Mouse (Mus musculus) embryo, embryonic 11.5 days (tissue): ENCODE results near the gene Alox5ap.

ENCODE experiments used
- DNase-seq: peaks from one replicate; pipeline ENCODE4 v3.0.0-alpha.2; 2012; ENCODE audit warnings: low read depth, low spot score

Gene Alox5ap

DNA sequence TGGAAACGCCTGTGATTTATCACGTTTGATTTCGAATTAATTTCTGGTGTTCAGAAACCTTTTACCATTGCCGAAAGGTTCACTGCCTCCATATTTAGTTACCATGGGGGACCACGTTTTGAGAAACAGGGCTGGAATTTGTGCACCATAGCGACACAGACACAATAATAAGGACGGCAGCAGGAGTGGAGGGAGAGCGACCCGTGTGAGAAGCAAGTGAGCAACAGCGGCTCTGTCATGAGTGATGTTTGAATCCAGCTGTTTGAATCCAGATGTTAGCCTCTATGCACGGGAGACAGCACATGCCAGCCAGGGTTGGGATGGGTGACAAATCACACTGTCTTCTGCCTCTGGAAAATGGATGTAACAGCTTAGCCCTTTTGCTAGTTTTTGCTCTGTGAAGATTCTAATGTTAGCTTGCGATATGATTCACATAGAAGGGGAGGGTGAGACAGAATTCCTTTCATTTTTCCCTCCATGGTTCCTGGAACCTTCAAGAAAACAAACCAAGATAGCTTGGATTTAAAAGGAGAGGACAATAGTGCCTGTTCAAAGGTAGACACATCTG, 50.0 kb downstream of the Alox5ap start:
- no peak for DNase-seq

DNA sequence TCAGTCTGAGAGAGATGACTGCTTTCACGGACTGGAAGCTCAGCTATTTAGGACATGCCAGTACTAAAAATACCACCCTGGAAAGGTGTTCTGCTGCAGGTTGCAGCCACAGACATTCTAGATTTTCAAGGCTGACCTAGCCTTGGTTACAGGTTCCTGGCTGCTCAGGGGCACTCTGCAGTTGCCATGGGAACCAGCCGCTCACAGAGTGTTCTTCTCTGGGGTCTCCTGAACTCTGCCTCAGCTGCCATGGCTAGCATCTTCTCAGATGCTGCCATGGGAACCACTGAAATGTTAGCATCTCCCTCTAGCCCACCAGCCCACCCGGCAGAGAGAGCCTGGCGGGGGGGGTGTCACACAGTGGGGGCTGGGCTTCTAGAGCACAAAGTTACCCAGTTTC, 52.4 kb downstream of the Alox5ap start:
- DNase-seq = no peak

DNA sequence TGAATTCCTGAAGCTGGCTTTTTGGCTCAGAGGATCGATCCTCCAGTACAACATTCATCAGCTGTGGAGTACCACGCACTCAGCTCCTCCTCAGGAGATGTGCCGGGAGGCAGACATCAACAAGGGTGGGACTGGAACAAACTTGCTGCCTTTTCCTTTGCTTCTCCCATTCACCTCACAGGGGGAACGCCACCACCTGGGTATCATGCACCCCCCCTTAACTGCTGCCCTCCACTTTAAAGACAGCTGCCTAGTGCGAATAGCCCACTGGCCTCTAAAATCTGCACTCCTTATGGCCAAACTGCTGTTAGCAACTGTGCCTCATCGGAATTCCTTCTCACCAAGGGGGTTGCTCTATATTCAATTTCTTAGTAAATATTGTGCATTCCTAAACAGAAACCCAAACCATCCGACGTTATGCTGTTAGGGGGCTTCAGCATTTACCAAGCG, 55.3 kb downstream of the Alox5ap start:
- DNase-seq = no peak

DNA sequence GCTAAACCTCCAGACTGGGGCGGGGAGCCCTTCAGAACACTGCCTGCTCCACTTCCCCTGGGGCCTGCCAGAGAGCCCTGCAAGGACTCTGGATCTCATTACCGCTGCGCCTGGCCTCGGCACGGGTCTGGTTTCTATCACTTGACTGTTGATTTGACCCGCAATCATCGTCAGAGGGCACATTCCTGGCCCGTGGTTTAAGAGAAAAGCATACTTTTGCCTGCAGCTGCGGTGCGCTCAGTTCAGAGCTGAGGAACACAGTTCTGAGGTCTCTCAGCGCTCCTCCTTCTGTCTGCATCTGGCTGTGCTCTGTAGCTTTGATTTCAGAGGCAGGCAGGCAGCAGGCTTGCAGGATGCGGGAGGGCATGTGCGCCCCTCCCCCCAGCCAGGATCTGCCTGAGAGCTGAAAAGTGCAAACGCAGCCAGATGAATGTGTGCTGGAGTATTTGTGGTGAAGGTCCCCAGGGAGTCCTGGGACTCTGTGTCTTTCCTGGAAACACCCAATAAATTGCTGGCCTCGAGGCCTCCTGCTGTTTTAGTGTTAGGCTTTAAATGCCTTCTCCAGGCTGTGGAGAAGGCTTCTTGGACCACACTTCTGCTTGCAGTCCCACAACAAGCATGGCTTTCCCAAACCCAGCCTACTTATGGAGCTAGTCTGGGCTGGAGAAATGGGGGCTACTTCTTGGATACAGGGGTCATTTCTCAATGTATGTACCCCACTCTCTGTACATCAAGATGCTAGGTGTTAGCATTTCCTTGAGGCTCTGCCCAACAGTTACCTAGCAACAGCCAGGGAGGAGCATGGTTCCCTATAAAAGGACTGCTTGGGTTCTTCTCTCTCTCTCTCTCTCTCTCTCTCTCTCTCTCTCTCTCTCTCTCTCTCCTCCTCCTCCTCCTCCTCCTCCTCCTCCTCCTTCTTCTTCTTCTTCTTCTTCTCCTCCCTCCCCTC, 56.2 kb downstream of the Alox5ap start:
- peak; percentile 90 for DNase-seq

DNA sequence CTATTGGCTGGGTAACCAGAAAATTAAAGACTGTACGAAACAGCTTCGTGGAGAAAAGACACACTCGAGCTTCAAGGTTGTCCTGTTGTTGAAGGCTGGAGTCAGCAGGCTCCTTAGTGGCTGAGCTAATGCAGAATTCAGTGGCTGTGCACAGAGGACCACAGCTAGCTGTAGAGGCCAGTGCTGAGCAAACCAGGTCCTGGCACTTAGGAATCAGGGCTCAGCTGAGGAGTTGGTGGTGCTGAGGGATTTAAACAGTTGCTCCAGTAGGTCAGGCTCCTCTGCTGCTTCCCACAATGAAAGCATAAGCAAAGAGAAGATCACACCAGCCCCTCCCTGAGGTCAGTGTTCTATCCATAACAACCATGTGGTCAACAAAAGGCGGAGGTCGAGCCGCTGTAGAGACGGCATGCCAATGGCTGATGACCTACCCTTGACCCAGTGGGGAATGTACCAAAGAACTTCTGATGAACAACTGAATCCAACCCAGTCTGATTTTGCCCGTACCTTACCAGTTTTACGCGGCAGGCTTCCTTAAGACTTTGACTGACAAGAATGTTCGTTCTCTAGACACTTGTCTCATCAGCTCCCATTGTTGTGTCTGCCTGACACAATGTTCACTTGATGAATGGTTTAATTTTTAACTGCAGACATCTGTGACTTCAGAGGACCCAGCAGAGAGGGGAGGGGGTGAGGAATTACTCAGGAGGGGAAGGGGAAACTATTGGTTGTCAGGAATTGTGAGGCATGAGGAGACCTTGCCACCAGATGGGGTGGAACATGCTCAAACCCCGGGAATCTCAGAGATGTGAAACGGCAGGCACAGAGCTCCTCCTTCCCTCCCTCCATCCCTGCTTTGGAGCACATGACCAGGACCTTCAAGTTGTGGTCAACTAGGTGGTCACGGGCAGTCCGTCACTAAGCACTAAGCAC, 57.6 kb downstream of the Alox5ap start:
- no peak for DNase-seq

DNA sequence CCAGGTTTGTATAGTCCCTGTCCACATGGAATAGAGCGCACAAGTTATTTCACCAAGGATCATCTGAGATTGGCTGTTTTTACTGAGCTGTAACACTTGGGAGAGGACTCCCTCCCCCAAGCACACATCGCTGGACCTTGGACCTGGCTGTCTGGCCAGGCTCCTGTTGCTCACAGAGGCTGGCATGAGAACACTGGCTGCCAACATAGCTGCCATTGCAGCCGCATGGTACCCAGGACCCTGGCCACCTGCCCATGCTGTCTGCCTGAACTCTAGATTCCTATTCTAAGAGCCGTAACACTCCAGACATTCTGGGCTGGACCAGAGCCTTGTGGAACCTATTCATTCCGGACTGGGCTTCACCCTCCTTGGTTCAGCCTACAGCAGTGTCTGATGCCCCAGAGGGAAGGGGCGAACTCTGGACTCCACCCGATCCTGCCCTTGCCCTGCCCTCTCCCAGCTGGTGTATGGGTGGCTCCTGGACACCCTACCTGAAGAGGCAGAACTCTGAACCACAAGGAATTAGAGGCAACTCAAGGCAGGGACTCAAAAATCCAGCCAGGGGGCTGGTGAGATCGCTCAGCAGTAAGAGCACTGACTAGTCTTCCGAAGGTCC, 58.5 kb downstream of the Alox5ap start:
- no peak for DNase-seq

DNA sequence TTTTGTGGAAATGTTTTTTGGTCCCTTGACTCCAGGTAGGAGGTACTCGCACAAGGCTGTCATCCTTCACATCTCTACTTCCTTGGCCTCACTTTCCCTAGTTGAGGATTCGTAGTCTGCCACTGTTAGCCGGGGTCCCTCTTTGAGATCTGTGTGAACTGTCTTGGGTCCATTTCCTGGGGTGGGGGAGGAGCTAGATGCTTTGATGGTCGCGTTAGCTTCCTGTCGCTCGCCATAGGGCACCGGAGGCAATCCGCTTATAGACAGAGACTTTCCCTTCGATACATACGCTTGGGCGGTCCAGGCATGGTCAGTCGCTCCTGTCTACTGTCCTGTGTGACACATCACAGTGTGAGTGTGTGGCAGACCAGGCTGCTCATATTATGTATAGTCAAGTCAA, 60.2 kb downstream of the Alox5ap start:
- no peak for DNase-seq

DNA sequence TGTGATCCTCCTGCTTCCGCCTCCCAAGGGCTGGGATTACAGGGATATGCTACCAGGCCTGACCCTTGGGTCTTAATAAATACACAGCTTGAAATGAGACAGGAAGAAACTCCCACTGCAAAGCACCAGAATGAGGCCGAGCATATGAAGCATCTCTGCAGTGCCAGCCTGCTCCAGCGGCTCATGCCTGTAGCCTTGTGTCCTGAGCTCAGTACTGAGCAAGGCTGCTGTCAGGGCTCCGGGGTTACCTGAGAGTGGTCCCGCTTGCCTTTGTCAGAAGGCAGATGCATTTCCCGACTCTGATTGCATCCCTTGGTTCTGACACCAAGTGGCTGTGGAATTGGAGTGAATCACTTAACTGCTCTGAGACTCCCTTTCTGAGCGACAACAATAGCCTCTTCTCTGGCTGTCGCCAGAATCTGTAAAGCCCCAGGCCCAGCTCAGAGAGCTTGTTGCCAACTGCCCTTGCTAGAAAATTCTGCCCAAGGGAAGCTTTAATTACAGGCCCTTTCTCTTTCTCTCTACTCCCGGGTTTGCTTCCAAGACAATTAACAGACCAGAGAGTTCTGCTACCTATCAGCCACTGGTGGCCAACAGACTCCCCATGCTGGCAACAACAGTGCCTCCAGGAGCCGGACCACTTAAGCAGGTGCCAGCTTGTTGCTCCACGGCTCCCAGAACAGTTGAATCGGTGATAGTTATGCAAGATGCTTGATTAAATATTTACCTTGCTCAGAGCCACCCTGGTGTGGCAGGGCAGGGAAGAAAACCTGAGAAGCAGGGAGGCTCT, 64.7 kb downstream of the Alox5ap start:
- DNase-seq = no peak

DNA sequence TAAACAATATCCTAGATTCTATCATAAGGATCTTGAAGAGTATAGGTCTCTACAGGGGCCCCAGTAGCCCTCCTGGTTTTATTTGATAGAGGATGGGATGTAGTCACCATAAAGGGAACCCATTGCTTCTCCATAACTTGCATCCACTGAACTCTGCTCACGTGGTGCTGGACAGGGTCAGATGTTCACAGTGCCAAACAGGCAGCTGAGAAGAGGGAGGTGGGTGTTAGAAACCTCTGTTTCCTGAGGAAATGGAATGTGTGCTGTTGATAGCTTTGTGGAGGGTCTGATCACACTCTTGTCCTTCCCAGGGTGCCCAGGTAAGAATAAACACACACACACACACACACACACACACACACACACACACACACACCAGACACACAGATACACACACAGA, 66.0 kb downstream of the Alox5ap start:
- DNase-seq = no peak

DNA sequence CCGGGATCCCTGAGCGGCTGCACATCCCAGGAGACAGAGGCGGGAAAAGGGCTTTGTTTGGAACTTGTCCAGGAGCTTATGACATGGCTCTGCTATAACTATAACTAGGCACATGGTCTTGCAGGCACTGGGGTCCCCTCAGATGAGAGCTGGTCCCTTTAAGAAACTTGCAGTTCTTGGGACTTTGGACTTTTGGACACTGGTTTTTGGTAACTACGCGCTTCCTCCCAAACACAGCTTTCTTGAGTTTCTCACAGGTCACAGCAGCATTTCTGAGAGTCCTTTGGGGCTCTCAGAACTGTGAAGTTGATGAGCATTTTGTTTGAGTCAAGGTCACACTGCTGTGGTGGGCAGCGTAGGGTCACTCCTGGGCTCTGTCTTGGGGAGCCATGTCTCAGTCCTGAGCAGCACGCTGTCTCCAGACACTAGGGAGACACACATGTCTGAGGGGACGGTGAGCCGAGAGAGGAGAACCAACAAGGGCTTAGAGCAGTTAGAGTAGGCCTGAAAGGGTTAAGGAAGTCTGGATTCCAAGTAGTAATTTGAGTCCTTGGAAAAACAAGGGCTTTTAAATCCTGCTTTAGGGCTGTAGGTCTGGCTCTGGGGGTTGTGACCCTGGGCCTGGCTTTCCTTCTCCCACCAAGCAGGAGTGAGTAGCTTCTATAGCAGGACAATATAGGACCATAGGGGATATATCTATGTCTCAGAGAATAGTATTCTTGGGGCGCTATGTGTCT, 67.0 kb downstream of the Alox5ap start:
- DNase-seq = no peak

DNA sequence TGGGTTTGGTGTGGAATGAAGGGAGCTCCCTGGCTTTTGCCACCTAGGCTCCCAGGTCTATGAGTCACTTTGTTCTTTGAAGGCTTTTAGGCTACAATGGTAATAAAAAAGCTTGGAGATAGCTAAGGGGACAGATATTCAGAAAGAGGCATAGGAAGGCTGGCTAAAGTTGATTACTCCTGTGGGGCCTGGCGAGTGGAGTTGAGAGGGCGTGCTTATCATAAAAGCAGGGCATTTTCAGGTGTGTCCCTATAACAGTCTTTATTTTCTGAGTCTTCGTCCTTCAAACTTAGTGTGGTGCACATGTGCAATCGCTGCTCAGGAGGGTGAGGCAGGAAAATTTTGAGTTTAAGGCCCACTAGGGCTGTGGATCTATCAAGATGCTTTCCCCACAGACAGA, 68.2 kb downstream of the Alox5ap start:
- no peak for DNase-seq

DNA sequence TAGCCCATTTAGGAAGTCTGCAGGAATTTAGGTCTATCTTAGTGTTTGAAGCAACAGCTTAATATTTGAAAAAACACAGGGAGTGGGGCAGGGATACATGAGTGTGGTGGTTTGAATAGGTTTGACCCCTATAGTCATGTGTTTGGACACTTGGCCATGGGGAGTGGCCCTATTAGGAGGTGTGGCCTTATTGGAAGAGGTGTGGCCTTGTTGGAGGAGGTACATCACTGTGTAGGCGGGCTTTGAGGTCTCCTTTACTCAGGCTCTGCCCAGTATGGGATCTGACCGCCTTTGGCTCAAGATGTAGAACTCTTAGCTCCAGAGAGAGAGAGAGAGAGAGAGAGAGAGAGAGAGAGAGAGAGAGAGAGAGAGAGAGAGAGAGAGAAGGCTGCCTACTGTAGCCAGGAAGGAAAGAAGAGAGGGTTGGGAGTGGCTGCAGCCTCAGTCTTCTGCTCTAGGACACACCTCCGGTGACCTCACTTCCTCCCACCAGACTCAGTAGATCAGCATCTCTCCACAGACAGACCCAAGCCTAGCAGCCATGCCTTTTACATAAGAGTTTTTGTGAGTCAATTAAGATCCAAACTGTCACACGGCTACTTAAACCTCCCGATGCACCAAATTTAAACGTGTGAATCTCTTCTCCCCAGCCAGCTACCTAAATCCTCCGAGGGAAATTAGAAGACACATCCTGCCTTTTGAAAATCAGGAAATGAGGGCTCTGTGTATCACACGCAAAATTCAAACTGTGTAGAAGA, 69.6 kb downstream of the Alox5ap start:
- DNase-seq = no peak

DNA sequence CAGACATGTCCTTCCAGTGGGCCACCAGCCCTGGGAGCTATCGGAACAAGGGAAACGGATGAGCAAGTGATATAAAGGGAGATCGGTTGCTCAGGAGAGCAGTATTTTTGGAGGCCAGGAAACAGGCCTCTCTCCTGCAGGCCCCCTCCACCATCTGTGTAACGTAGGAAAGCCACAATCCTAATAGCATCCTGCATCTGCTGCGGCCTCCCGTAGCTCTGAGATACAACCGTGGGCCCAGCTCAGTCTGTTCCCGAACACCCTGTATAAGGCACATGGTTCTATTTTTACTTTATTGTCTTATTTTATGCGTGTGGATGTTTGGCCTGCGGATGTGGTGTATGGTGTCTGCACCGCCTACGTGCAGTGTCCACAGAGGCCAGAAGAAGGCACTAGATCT, 70.4 kb downstream of the Alox5ap start:
- DNase-seq = no peak

DNA sequence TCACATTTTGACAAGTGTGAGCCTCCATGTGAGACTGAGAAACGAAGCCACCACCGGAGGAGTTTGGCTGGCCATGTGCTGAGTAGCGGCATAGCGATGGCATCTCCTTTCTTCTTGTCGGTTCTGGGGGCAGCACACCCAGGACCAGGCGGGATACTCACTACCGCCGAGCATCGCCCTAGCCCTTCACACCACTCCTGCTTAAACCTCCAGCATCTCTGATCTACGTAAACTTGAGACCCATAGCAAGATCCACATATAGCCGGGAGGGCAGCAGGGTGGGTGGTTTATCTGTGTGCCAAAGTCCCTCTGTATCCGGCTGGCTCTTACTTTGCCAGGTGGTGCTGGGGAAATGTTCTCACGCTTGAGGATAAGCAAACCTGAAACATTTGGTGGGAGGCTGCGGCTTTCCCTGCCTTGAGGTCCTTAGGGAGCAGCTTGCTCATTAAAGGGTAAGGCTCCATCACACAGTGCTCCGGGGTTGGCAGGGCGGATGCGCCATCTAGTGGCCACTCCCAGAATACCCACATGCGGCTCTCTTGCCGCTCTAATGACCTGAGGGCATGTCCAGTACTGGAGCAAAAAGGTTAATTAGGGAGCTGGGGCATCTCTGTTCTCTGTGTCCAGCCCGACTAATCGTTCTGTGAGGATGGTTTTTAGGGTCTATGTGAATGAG, 71.1 kb downstream of the Alox5ap start:
- DNase-seq = peak; percentile 72

DNA sequence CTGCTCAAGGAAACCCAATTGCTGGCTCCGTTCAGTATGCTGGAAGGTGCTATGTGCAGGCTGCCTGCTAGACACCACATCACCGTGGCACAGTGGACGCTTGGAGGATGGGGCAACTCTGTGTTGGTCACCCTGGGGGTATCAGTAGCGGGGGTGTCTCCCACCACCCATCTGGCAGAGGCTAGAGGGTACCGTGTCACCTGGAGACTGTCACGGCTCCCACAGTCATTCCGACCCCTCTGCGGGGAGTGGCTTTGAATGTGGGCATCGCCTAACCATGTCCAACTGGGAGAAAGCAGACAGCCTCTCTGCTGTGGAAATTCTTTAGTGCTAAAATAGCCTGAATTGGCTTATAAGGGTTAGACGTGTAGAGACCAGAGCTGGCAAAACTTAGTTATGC, 72.6 kb downstream of the Alox5ap start:
- no peak for DNase-seq
